Mouse (Mus musculus) kidney, adult 9 months (tissue): Measurements from ENCODE around the gene Bcr.
A peak's percentile ranks its signal among the peaks of the same experiment; 100 is the strongest.

Source experiments
- DNase-seq: peaks from one replicate; pipeline ENCODE4 v3.0.0; 2022

Bcr gene

GRCm38 (mm10) chr10:75058336-75058735 lies 2.1 kb upstream of the Bcr start:
- DNase-seq: no peak

DNA sequence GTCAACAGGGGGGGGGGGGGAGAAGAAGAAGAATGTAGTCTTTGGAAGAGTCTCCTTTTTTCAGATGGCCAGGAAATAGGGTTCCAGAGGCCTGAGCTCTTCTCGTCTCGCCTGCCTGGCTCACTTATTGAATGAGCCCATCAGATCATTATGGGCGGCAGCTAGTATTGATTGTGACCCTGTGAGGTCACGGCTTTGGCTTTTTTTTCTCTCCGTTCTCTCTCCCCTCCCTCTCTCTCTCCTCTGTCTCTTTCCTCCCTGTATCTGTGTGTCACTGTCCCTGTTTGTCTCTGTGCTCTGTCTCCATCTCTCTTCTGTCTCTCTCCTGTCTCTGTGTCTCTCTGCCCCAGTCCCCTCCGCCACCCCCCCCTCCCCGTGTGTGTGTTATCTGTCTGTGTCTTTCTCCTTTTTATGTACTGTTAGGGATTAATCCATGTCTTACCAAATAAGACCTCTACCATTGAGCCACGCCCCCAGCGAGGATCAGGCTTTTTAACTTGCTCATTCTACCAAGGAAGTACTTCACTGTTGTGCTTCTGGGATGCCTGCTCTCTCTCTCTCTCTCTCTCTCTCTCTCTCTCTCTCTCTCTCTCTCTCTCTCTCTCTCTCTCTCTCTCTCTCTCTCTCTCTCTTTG lies 1.5 kb upstream of the Bcr start:
- no peak for DNase-seq

- DNase-seq: peak; percentile 86
Observed at GRCm38 (mm10) chr10:75059396-75059795, 996 bp upstream of the Bcr start.

DNA sequence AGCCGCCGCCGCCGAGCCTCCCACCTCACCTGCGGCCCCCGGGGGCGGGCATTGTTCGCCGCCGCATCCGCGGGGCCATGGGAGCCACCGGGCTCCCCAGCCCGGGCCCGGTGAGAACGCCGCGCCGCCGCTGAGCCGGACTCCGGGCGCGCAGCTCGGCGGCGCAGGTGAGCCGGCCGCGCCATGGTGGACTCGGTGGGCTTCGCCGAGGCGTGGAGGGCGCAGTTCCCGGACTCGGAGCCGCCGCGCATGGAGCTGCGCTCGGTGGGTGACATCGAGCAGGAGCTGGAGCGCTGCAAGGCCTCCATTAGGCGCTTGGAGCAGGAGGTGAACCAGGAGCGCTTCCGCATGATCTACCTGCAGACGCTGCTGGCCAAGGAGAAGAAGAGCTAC lies 447 bp downstream of the Bcr start:
- no peak for DNase-seq

- DNase-seq: peak; percentile 44
Observed at GRCm38 (mm10) chr10:75061341-75062188, 1.2 kb downstream of the Bcr start.

- peak; percentile 40 for DNase-seq
Observed at GRCm38 (mm10) chr10:75062189-75062561, 1.8 kb downstream of the Bcr start.

DNA sequence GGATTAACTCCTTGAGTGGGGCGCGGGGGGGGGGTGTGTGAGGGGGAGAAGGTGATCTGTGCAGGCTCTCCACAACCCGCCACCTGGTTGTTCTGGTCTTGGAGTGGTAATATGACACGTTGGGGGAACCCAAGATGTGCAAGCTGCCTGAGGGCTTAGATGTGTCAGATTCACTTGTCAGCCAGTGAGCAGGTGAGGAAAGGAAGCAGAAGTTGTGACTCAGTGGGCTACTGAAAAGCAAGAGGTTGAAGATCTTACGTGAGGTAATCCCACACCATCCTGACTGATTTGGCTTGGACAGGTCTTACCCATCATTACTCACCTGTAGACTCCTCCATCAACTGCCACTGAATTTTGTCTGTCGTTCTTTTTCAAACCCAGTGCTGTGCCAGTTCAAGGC lies 2.2 kb downstream of the Bcr start:
- DNase-seq: no peak

- peak; percentile 45 for DNase-seq
Observed at GRCm38 (mm10) chr10:75063301-75063965, 3.0 kb downstream of the Bcr start.

DNA sequence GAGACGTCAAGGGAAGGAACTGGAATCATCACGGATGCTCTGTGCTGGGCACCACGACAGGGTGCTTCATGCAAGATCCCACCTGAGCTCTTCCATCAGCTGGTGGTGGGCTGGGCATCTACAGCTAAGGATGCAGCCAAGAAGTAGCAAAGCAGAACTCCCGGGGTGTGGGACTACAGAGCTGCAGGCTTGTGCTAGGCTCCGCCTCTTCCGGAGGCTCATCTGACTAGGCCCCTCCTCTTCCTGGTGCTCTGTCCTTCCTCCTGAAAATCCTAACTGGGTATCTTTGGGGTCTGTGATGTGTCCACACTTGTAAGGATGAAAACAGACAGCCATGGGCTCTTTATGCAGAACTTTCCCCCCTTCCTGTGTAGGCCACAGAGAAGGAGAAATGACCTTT lies 5.3 kb downstream of the Bcr start:
- no peak for DNase-seq

GRCm38 (mm10) chr10:75067446-75067845 lies 7.1 kb downstream of the Bcr start:
- peak; percentile 59 for DNase-seq

GRCm38 (mm10) chr10:75068086-75068485 lies 7.7 kb downstream of the Bcr start:
- no peak for DNase-seq

DNA sequence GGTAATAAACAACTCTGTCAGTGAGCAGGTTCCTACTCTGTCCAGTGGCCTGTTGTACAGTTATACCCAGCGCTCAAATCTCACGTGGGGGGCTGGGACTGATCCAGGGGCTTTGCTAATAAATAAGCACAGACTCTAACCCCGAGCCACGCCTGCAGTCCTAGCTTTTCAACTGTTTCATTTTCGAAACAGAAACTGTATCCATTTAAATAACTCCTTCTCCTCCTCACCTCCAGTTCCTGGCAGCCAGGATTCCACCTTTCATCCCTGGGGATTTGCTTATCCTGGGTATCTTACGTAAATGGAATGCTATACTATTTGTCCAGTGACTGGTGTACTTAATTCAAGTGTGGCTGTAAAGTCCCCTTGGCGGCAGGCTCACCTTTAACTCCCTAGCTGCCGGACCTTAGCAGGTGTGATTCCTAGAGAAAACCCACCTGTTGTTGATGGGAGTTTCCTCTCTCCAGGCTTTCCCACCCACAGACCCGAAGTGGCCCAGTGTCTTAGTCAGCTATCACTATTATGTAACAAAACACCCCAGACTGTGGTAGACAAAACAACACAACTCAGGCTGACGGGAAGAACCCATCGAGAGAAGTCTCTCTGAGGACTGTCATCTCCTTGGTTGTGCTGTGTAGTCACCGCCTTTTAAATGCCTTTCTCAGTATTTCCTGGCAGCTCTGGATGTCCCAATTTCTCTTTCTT lies 8.4 kb downstream of the Bcr start:
- peak; percentile 73 for DNase-seq

DNA sequence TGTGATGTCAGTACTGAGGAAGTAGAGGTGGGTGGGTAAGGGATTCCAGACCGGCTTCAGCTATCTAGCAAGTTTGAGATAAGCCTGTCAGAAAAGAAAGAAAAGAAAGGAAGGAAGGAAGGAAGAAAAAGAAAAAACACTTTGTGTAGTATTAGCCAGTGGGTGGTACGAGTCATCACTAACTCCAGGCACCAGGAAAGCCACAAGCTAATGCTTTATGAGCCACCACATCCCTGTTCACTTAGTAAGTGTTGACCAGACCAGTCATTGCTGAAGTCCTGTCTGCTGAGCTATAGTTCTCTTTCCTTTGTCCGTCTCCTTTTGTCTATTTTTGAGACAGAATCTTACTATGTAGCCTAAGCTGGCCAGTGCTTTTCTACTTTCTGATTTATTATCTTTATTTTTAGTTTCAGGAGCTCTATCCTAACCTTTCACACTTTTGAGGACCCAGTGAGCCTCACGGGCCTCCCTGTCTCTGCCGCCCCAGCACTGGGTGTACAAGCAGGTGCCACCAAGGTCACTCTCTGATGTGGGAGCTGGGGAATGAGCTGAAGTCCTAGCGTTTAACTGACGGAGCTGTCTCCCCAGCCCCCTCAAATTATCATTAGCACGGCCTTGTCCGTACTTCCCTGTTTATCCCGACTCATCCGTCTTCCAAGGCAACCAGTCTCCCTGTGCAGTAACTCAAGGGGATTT lies 10.0 kb downstream of the Bcr start:
- DNase-seq: no peak

GRCm38 (mm10) chr10:75075665-75076064 lies 15.3 kb downstream of the Bcr start:
- DNase-seq: no peak

DNA sequence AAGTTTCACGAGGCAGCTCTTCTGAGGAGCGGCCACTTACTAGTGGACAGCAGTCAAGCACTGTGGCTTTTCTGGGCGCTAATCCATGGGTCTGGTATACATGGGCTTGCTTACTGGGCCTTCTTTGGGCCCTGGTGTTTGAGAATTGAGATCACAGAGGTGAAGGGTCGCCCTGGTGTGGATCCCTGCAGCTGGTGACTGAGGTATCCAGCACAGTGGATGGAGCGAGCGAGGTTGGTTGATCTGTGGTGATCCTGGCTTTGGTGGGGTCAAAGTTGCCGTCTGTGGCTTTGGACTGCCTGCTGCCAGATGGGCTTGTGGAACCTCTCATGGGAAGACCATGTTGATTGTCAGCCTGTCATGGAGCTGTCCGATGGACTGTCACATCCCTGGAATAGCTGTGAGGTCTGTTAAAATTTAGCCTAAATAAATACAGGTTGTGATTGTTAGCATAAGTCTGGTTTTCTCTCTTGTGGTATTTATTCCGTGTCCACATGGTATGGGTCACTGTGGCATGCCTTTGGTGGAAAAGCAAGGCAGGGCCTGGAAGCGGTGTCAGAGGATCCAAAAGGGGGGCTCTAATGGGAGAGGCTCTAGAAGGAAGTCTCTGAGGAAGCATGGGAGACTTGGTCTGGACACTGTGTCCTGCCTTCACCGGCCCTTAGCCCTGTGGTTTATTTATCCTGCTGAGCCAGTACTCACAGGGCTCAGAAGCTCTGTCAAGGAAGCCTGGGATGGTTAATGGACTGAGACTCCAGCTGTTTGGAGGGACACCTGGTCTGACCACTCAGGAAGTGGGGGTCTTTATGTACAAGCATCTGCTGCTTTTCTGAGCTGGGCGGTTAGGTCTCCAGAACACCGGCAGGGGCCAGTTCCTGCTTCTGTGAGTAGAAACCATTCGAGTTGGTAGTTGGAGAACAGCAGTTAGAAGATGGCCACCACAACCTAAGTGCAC lies 18.1 kb downstream of the Bcr start:
- DNase-seq: no peak

DNA sequence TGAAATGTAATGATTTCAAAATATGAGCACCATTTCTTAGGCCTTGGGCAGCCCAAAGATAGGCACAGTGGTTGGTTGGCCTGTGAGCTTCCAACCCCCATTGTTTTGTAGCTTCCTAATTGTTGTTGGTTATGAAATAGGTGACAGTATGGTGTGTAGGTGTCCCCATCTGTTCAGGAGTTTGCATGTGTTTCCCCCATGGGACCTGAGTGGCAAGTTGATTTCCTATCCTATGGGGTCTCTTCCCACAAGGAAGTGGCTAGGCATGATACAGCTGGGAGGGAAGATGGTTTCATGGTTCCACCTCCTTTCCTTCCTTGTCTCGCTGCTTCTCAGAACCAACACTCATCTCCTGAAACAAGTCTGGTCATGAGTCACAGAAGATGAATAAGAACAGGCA lies 24.9 kb downstream of the Bcr start:
- DNase-seq: no peak

DNA sequence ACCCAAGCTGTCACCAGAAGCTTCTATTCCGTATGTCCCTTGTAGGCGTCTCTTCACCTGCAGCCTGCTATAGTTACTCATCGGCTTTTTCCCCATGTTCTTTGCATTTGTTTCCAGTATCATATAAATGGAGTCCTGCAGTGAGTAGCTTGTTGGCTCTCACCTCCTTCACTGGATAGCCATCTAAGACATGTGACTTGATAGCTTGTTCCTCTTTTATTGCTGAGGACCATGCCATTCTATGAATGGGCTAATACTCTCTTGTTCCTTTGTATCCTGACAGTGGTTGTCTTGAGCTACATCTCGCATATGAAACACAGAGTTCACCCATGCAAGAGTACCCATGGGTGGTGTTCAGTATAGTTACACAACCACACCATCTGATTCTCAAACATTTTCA lies 28.1 kb downstream of the Bcr start:
- DNase-seq: no peak

- DNase-seq: no peak
Observed at GRCm38 (mm10) chr10:75091478-75092152, 31.2 kb downstream of the Bcr start.

- no peak for DNase-seq
Observed at GRCm38 (mm10) chr10:75093252-75093987, 33.0 kb downstream of the Bcr start.

- no peak for DNase-seq
Observed at GRCm38 (mm10) chr10:75094338-75094737, 33.9 kb downstream of the Bcr start.
